Mouse (Mus musculus) MEL (cell line): ENCODE measurements at regions not wholly inside any gene's neighbourhood (a gene's known extent, or its start where the extent isn't known, plus 50 kb on each side); places are given as distances from the start of the nearest gene placed in this dataset.

ENCODE experiments used
- CTCF ChIP-seq, 3 experiments: IDR thresholded peaks in 2 of 3; conservative IDR thresholded peaks in 1 of 3; 2 replicates each; pipeline ENCODE4 v1.5.1; 2011 to 2012; ENCODE audit warnings: low read length in 3 of 3, low read depth in 2 of 3, mild to moderate bottlenecking in 2 of 3, improper control_type of control experiment in 1 of 3, inconsistent platforms in 1 of 3, mixed read lengths in 1 of 3, moderate library complexity in 1 of 3; ENCODE audit not compliant: control insufficient read depth in 1 of 3, insufficient read depth in 1 of 3, poor library complexity in 1 of 3, severe bottlenecking in 1 of 3
- EP300 ChIP-seq, 2 experiments: IDR thresholded peaks; 2 replicates each; pipeline ENCODE4 v1.6.1; 2011; ENCODE audit warnings: improper control_type of control experiment in 2 of 2, low read length in 2 of 2, low read depth in 1 of 2, mild to moderate bottlenecking in 1 of 2
- GATA1 ChIP-seq: IDR thresholded peaks from 2 replicates; pipeline ENCODE4 v1.6.1; 2011; ENCODE audit warnings: low read depth, low read length, improper control_type of control experiment
- MAFK ChIP-seq: IDR thresholded peaks from 2 replicates; pipeline ENCODE4 v1.6.1; 2011; ENCODE audit warnings: low read depth, mild to moderate bottlenecking, low read length, improper control_type of control experiment, borderline replicate concordance
- POLR2A ChIP-seq, 2 experiments: IDR thresholded peaks; 2 replicates each; pipeline ENCODE4 v1.6.1; 2011 to 2012; ENCODE audit warnings: low read length in 2 of 2, mild to moderate bottlenecking in 2 of 2, control low read depth in 1 of 2, improper control_type of control experiment in 1 of 2, low read depth in 1 of 2, moderate library complexity in 1 of 2; ENCODE audit not compliant: control insufficient read depth in 1 of 2, insufficient read depth in 1 of 2, poor library complexity in 1 of 2
- RAD21 ChIP-seq: IDR thresholded peaks from 2 replicates; pipeline ENCODE4 v1.6.1; 2011; ENCODE audit warnings: mild to moderate bottlenecking, low read depth, low read length, improper control_type of control experiment
- RCOR1 ChIP-seq: IDR thresholded peaks from 2 replicates; pipeline ENCODE4 v1.6.1; 2012; ENCODE audit warnings: low read depth, mild to moderate bottlenecking, inconsistent platforms, low read length, improper control_type of control experiment
- SMC3 ChIP-seq: IDR thresholded peaks from 2 replicates; pipeline ENCODE4 v1.6.1; 2011; ENCODE audit warnings: low read depth, low read length, improper control_type of control experiment
- TAL1 ChIP-seq: IDR thresholded peaks from 2 replicates; pipeline ENCODE4 v1.6.1; 2012; ENCODE audit warnings: mild to moderate bottlenecking, inconsistent platforms, low read length, moderate library complexity, mixed read lengths

DNA sequence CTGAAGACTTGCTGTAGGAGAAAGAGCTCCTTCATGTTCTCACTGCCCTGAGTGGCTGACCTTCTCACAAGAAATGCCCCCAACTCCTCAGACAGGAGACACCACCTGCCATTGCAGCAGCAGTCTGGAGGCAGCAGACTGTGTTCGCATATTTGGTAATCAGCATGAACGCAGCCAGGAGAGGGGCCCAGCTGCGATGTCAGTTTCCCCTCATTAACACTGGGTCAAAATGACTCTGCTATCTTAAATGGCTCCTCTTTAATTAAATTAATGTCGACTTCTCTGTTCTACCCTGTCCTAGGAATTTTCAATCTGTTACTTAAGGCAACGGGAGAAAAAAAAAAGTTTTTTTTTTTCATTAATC lies 100.9 kb upstream of the Samsn1 start:
- TF ChIP-seq RAD21 (no peak), CTCF (IDR thresholded peaks at IDR 0.05 in 2 of 3, conservative IDR thresholded peaks at IDR 0.05 in 1 of 3; ENCODE audit: control insufficient read depth in 1 of 3, insufficient read depth in 1 of 3, low read depth in 2 of 3, low read length in 3 of 3, poor library complexity in 1 of 3, severe bottlenecking in 1 of 3) (no peak), TAL1 (no peak), EP300 (IDR thresholded peaks at IDR 0.05; ENCODE audit: low read depth in 1 of 2, low read length in 2 of 2) (no peak), RCOR1 (no peak), MAFK (no peak), GATA1 (no peak), SMC3 (no peak), POLR2A (IDR thresholded peaks at IDR 0.05; ENCODE audit: control insufficient read depth in 1 of 2, insufficient read depth in 1 of 2, low read depth in 1 of 2, low read length in 2 of 2, poor library complexity in 1 of 2) (no peak)
